Mouse (Mus musculus): ENCODE measurements at regions not wholly inside any gene's neighbourhood (a gene's known extent, or its start where the extent isn't known, plus 50 kb on each side); places are given as distances from the start of the nearest gene placed in this dataset.

- DNase-seq (ENCODE audit: low spot score in 2 of 2), result peak in 1 of 2 experiments; percentile 39
Observed at GRCm38 (mm10) chr10:99460847-99461445, 197.9 kb downstream of the Dusp6 start.

GRCm38 (mm10) chr10:99461446-99461966 lies 198.5 kb downstream of the Dusp6 start:
- peak; percentile 26 to 32 for DNase-seq (ENCODE audit: low spot score in 2 of 2)

- DNase-seq (ENCODE audit: low spot score in 2 of 2), result no peak
Observed at GRCm38 (mm10) chr10:99466695-99467094, 203.7 kb downstream of the Dusp6 start.

- DNase-seq (ENCODE audit: low spot score in 2 of 2), result no peak
Observed at GRCm38 (mm10) chr10:99467319-99467842, 204.3 kb downstream of the Dusp6 start.

- DNase-seq (ENCODE audit: low spot score in 2 of 2), result no peak
Observed at GRCm38 (mm10) chr10:99468971-99469370, 205.9 kb downstream of the Dusp6 start.

GRCm38 (mm10) chr10:99471832-99472497 lies 208.9 kb downstream of the Dusp6 start:
- DNase-seq (ENCODE audit: low spot score in 2 of 2), result no peak

- DNase-seq (ENCODE audit: low spot score in 2 of 2), result no peak
Observed at GRCm38 (mm10) chr10:99472806-99473205, 209.8 kb downstream of the Dusp6 start.

GRCm38 (mm10) chr10:99473758-99474157 lies 210.7 kb downstream of the Dusp6 start:
- DNase-seq (ENCODE audit: low spot score in 2 of 2), result no peak

GRCm38 (mm10) chr10:99474546-99474945 lies 211.5 kb downstream of the Dusp6 start:
- no peak for DNase-seq (ENCODE audit: low spot score in 2 of 2)

- no peak for DNase-seq (ENCODE audit: low spot score in 2 of 2)
Observed at GRCm38 (mm10) chr10:99476214-99476613, 213.2 kb downstream of the Dusp6 start.

GRCm38 (mm10) chr10:99476776-99477175 lies 213.7 kb downstream of the Dusp6 start:
- no peak for DNase-seq (ENCODE audit: low spot score in 2 of 2)

- DNase-seq (ENCODE audit: low spot score in 2 of 2), result peak in 1 of 2 experiments; percentile 59
Observed at GRCm38 (mm10) chr10:99480573-99480972, 217.5 kb downstream of the Dusp6 start.

- DNase-seq (ENCODE audit: low spot score in 2 of 2), result peak in 1 of 2 experiments; percentile 33
Observed at GRCm38 (mm10) chr10:99482009-99482408, 219.0 kb downstream of the Dusp6 start.

GRCm38 (mm10) chr10:99488195-99489080 lies 225.4 kb downstream of the Dusp6 start:
- peak; percentile 36 to 79 for DNase-seq (ENCODE audit: low spot score in 2 of 2)

GRCm38 (mm10) chr10:99511514-99512237 lies 247.8 kb downstream of the Csl start:
- DNase-seq (ENCODE audit: low spot score in 2 of 2), result no peak

- DNase-seq (ENCODE audit: low spot score in 2 of 2), result no peak
Observed at GRCm38 (mm10) chr10:99517944-99518343, 241.5 kb downstream of the Csl start.

GRCm38 (mm10) chr10:99519479-99519878 lies 240.0 kb downstream of the Csl start:
- peak; percentile 16 to 26 for DNase-seq (ENCODE audit: low spot score in 2 of 2)

- DNase-seq (ENCODE audit: low spot score in 2 of 2), result no peak
Observed at GRCm38 (mm10) chr10:99523817-99524216, 235.6 kb downstream of the Csl start.

- DNase-seq (ENCODE audit: low spot score in 2 of 2), result peak; percentile 37 to 58
Observed at GRCm38 (mm10) chr10:99524273-99525212, 234.9 kb downstream of the Csl start.

GRCm38 (mm10) chr10:99526148-99526547 lies 233.3 kb downstream of the Csl start:
- no peak for DNase-seq (ENCODE audit: low spot score in 2 of 2)
